Mouse (Mus musculus): ENCODE results near the gene Filip1. TPM values are rescaled to one million over a fixed set of nuclear protein-coding genes. Genes with fewer than 3 reads are reported as not detected.

Filip1 gene
- total and polyA plus RNA-seq, 3 experiments, result 0.71 to 1.5 (median 1.3) TPM

- dilution Hi-C loops (cut with MboI; ENCODE audit: extremely low pct_ligation_motif_present, extremely low pct_unique_long_range_greater_than_20kb, low sequenced_read_pairs) (no loop called here), in situ Hi-C loops (cut with MboI; ENCODE audit: low pct_ligation_motif_present, low pct_unique_long_range_greater_than_20kb, low sequenced_read_pairs) (loop anchor here (25.0 kb wide), 1 partner anchor 88 kb away; no protein-coding TSS in a partner anchor)
- H3K9ac ChIP-seq (ENCODE audit: insufficient read depth, low read depth), result no peak overlapping the region
- no peaks in the 10 kb centered on the region for H3K4me1 ChIP-seq (ENCODE audit: control insufficient read depth in 1 of 2, insufficient read depth in 2 of 2)
- H3K79me2 ChIP-seq (replicated peaks; ENCODE audit: control insufficient read depth, extremely low read depth, insufficient read depth, poor library complexity, severe bottlenecking), result no peaks in the 10 kb centered on the region
- DNase-seq (ENCODE audit: extremely low read depth), result no peak
- no peak overlapping the region for H3K4me2 ChIP-seq (ENCODE audit: insufficient read depth, low read depth, poor library complexity, severe bottlenecking)
- no peak overlapping the region for H3K27ac ChIP-seq (ENCODE audit: insufficient read depth, low read depth)
- no peaks in the 10 kb centered on the region for H3K27me3 ChIP-seq (replicated peaks)
- no peak overlapping the region for H3K4me3 ChIP-seq (replicated peaks in 1 of 3; ENCODE audit: low read depth in 2 of 3, low read length in 2 of 3, poor library complexity in 1 of 3)
- TF ChIP-seq E2F4 (IDR thresholded peaks at IDR 0.05; ENCODE audit: insufficient replicate concordance, low read depth, low read length) (no peak), RAD21 (IDR thresholded peaks at IDR 0.05; ENCODE audit: low read depth, low read length) (no peak), ZC3H11A (IDR thresholded peaks at IDR 0.05; ENCODE audit: low read depth, low read length) (no peak), CHD1 (IDR thresholded peaks at IDR 0.05; ENCODE audit: low read depth, low read length) (no peak), GABPA (IDR thresholded peaks at IDR 0.05; ENCODE audit: insufficient replicate concordance, low read depth, low read length) (no peak), POLR2A (IDR thresholded peaks at IDR 0.05; ENCODE audit: low read depth, low read length) (no peak), NRF1 (IDR thresholded peaks at IDR 0.05; ENCODE audit: low read depth, low read length) (no peak), ETS1 (conservative IDR thresholded peaks at IDR 0.05; ENCODE audit: low read depth, low read length) (no peak), JUN (IDR thresholded peaks at IDR 0.05; ENCODE audit: insufficient read depth, low read depth, low read length) (no peak), CHD2 (IDR thresholded peaks at IDR 0.05; ENCODE audit: low read length) (no peak), KAT2A (IDR thresholded peaks at IDR 0.05; ENCODE audit: insufficient replicate concordance, low read length) (no peak), ZMIZ1 (IDR thresholded peaks at IDR 0.05; ENCODE audit: low read depth, low read length) (no peak), ZNF384 (IDR thresholded peaks at IDR 0.05; ENCODE audit: low read depth, low read length) (no peak), MEF2A (IDR thresholded peaks at IDR 0.05; ENCODE audit: borderline replicate concordance, low read depth, low read length) (no peak), HCFC1 (IDR thresholded peaks at IDR 0.05; ENCODE audit: low read depth, low read length) (no peak), NELFE (IDR thresholded peaks at IDR 0.05; ENCODE audit: low read depth, low read length) (no peak), IRF4 (IDR thresholded peaks at IDR 0.05; ENCODE audit: low read depth, low read length) (no peak), BHLHE40 (IDR thresholded peaks at IDR 0.05; ENCODE audit: low read depth, low read length) (no peak), UBTF (IDR thresholded peaks at IDR 0.05; ENCODE audit: low read depth, low read length) (no peak)
- H3K9me3 ChIP-seq (replicated peaks; ENCODE audit: low read length), result no peaks in the 10 kb centered on the region
- no peaks in the 10 kb centered on the region for H3K36me3 ChIP-seq (replicated peaks in 1 of 2; ENCODE audit: control insufficient read depth in 1 of 2, insufficient read depth in 1 of 2, low read length in 1 of 2)
Observed at GRCm38 (mm10) chr9:79898815-79899214, 113.8 kb downstream of the Filip1 start.

- Histone ChIP-seq H3K27ac (ENCODE audit: insufficient read depth, low read depth) (no peak overlapping the region), H3K4me1 (ENCODE audit: control insufficient read depth in 1 of 2, insufficient read depth in 2 of 2) (no peaks in the 10 kb centered on the region), H3K9me3 (replicated peaks; ENCODE audit: low read length) (no peaks in the 10 kb centered on the region), H3K9ac (ENCODE audit: insufficient read depth, low read depth) (no peak overlapping the region; the same call in 1 of the 2 replicates), H3K36me3 (replicated peaks in 1 of 2; ENCODE audit: control insufficient read depth in 1 of 2, insufficient read depth in 1 of 2, low read length in 1 of 2) (no peaks in the 10 kb centered on the region), H3K79me2 (replicated peaks; ENCODE audit: control insufficient read depth, extremely low read depth, insufficient read depth, poor library complexity, severe bottlenecking) (no peaks in the 10 kb centered on the region), H3K4me2 (ENCODE audit: insufficient read depth, low read depth, poor library complexity, severe bottlenecking) (peak overlapping the region; percentile 29; the same call in 1 of the 2 replicates), H3K27me3 (replicated peaks) (no peaks in the 10 kb centered on the region), H3K4me3 (replicated peaks in 1 of 3; ENCODE audit: low read depth in 2 of 3, low read length in 2 of 3, poor library complexity in 1 of 3) (no peak overlapping the region)
- no peak for DNase-seq (ENCODE audit: extremely low read depth)
- dilution Hi-C loops (cut with MboI; ENCODE audit: extremely low pct_ligation_motif_present, extremely low pct_unique_long_range_greater_than_20kb, low sequenced_read_pairs), result no loop called here
- in situ Hi-C loops (cut with MboI; ENCODE audit: low pct_ligation_motif_present, low pct_unique_long_range_greater_than_20kb, low sequenced_read_pairs), result loop anchor here (25.0 kb wide), 1 partner anchor 93 kb away; no protein-coding TSS in a partner anchor
- TF ChIP-seq GABPA (IDR thresholded peaks at IDR 0.05; ENCODE audit: insufficient replicate concordance, low read depth, low read length) (no peak), ELF1 (IDR thresholded peaks at IDR 0.05; ENCODE audit: low read depth, low read length) (no peak), RCOR1 (conservative IDR thresholded peaks at IDR 0.05; ENCODE audit: low read depth, low read length) (no peak), MXI1 (IDR thresholded peaks at IDR 0.05; ENCODE audit: low read depth, low read length) (no peak), UBTF (IDR thresholded peaks at IDR 0.05; ENCODE audit: low read depth, low read length) (no peak), E2F4 (IDR thresholded peaks at IDR 0.05; ENCODE audit: insufficient replicate concordance, low read depth, low read length) (no peak)
Observed at GRCm38 (mm10) chr9:79894665-79895064, 118.0 kb downstream of the Filip1 start.

Measured in CH12.LX (cell line).